Mouse (Mus musculus) Patski (cell line): ENCODE data around the gene Gm20431. TPM values are rescaled to one million over a fixed set of nuclear protein-coding genes. Genes with fewer than 3 reads are reported as not detected.

Experiments
- ATAC-seq: fragments of 100-300 bp; one replicate; pipeline ENCODE4 v1.8.0; 2021
- CTCF ChIA-PET: fragments of 350-600 bp; sonication (Branson Sonifier 250); formaldehyde crosslinking; loops from one replicate; lab custom pipeline; 2022; ENCODE audit warnings: inconsistent platforms; lab: Charles Lee
- POLR2A ChIA-PET: fragments of 350-600 bp; sonication (Branson Sonifier 250); formaldehyde crosslinking; loops from one replicate; lab custom pipeline; 2022; ENCODE audit warnings: antibody characterized with exemption, inconsistent platforms; lab: Charles Lee
- DNase-seq: peaks from one replicate; pipeline ENCODE4 v3.0.0-alpha.2; 2011; ENCODE audit warnings: low read depth, low spot score
- H3K27me3 ChIP-seq: fragments of 371-371 bp; one replicate; pipeline ENCODE4 v1.5.1; 2021
- CTCF ChIP-seq: fragments of 100-300 bp; IDR thresholded peaks from one replicate; pipeline ENCODE4 v1.5.1; 2021
- in situ Hi-C: fragments of 300-500 bp; cut with MboI; formaldehyde crosslinking; loops from 3 replicates; pipeline ENCODE4 v1.11.1; 2018; ENCODE audit warnings: low pct_unique_long_range_greater_than_20kb, mixed read lengths
- polyA plus RNA-seq: library from polyadenylated mRNA; unstranded; gene quantifications from one replicate; pipeline ENCODE4 v1.2.3, GENCODE M21; 2021

Gene Gm20431
- polyA plus RNA-seq, 1 experiment from 2014 or later, result 0.95 TPM

GRCm38 (mm10) chr2:167683721-167684120 is 22.4 kb upstream of the Gm20431 start:
- ChIA-PET POLR2A (no interaction called here), CTCF (interaction anchor here (1.3 to 5.2 kb wide), 2 partner anchors 9 to 208 kb away, joined by 4 to 94 read pairs; no protein-coding TSS in a partner anchor)
- H3K27me3 ChIP-seq, result no peaks in the 10 kb centered on the region
- no peak for TF ChIP-seq CTCF
- DNase-seq (no peak), ATAC-seq (no peak)
- in situ Hi-C loops, result no loop called here

- CTCF ChIA-PET, result interaction anchor here (0.7 to 5.2 kb wide), 22 partner anchors 9 to 281 kb away, joined by 3 to 94 read pairs (median 4); partner anchors contain the start of gene Gm20431
- no peaks in the 10 kb centered on the region for H3K27me3 ChIP-seq
- DNase-seq (no peak), ATAC-seq (no peak)
- POLR2A ChIA-PET, result interaction anchor here (1.4 kb wide), 1 partner anchor 215 kb away, joined by 6 read pairs; no protein-coding TSS in a partner anchor
- no peak for TF ChIP-seq CTCF
- in situ Hi-C loops, result no loop called here
Measured at GRCm38 (mm10) chr2:167680657-167681056, 19.4 kb upstream of the Gm20431 start.

DNA sequence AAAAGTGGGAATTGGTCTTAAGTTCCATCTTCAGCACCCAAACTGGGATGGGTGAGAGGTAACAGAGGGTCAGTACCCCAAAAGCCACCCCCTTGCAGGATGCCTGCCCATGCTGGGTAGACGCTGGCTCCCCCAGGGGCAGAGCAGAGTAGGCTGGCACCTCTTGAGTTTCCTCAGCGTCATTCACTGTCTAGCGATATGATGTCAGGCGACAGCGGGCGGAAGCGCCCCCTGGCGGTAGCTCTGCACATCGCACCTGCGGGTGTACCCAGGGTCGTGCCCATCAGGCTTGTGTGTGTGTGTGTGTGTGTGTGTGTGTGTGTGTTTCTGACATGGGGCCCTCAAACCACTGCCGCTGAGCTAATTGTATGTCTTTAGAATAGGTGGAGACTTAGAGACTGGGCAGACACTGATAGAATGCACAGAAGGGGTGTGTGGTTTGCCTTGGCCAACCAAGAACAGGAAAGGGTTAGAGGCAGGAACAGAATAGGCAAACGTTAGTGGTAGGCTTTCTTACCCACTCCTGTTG is 18.7 kb upstream of the Gm20431 start:
- no peak for TF ChIP-seq CTCF
- ATAC-seq (peak; percentile 28), DNase-seq (no peak)
- in situ Hi-C loops, result loop anchor here (5.0 kb wide), 1 partner anchor 38 kb away; no protein-coding TSS in a partner anchor
- H3K27me3 ChIP-seq, result no peaks in the 10 kb centered on the region
- POLR2A ChIA-PET, result interaction anchor here (0.6 to 1.4 kb wide), 2 partner anchors 216 to 285 kb away, joined by 3 to 6 read pairs; no protein-coding TSS in a partner anchor
- CTCF ChIA-PET, result interaction anchor here (0.7 to 5.2 kb wide), 19 partner anchors 9 to 270 kb away, joined by 3 to 94 read pairs (median 5); partner anchors contain the start of gene Gm20431

DNA sequence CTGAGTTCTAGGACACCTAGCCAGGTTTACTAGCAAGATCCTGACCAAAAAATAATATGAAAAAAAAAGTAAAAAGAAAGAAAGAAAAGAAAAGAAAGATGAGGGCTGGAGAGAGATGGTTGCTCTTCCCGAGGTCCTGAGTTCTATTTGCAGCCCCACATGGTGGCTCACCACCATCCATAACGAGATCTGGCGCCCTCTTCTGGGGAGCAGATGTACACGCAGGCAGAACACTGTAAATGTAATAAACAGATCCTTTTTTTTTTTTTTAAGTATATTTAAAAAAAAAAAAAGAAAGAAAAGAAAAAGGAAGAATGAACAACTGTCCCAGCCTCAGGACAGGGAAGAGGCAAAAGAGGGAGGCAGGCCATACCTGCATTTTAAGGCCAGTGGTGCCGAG is 17.3 kb upstream of the Gm20431 start:
- no peak for TF ChIP-seq CTCF
- ATAC-seq (no peak), DNase-seq (no peak)
- POLR2A ChIA-PET, result no interaction called here
- no peaks in the 10 kb centered on the region for H3K27me3 ChIP-seq
- CTCF ChIA-PET, result interaction anchor here (1.1 to 5.2 kb wide), 5 partner anchors 8 to 213 kb away, joined by 3 to 94 read pairs (median 3); no protein-coding TSS in a partner anchor
- in situ Hi-C loops, result loop anchor here (5.0 kb wide), 1 partner anchor 36 kb away; no protein-coding TSS in a partner anchor

GRCm38 (mm10) chr2:167675120-167675909 is 14.0 kb upstream of the Gm20431 start:
- DNase-seq (no peak), ATAC-seq (no peak)
- TF ChIP-seq CTCF, result peak; percentile 73
- POLR2A ChIA-PET, result no interaction called here
- in situ Hi-C loops, result loop anchor here (5.0 kb wide), 1 partner anchor 33 kb away; no protein-coding TSS in a partner anchor
- CTCF ChIA-PET, result interaction anchor here (1.0 kb wide), 1 partner anchor 9 kb away, joined by 4 read pairs; no protein-coding TSS in a partner anchor
- H3K27me3 ChIP-seq, result no peaks in the 10 kb centered on the region

GRCm38 (mm10) chr2:167672212-167672685 is 11.0 kb upstream of the Gm20431 start:
- in situ Hi-C loops, result loop anchor here (5.0 kb wide), 1 partner anchor 140 kb away; no protein-coding TSS in a partner anchor
- no peak for TF ChIP-seq CTCF
- ChIA-PET POLR2A (no interaction called here), CTCF (interaction anchor here (0.7 to 1.0 kb wide), 2 partner anchors 67 to 223 kb away, joined by 3 to 5 read pairs; no protein-coding TSS in a partner anchor)
- no peak for ATAC-seq
- no peaks in the 10 kb centered on the region for H3K27me3 ChIP-seq
- no peak for DNase-seq

- no peaks in the 10 kb centered on the region for H3K27me3 ChIP-seq
- in situ Hi-C loops, result loop anchor here (5.0 kb wide), 1 partner anchor 139 kb away; no protein-coding TSS in a partner anchor
- no peak for TF ChIP-seq CTCF
- CTCF ChIA-PET, result interaction anchor here (1.0 to 1.3 kb wide), 2 partner anchors 8 to 9 kb away, joined by 3 to 4 read pairs; no protein-coding TSS in a partner anchor
- DNase-seq (no peak), ATAC-seq (no peak)
- POLR2A ChIA-PET, result no interaction called here
Measured at GRCm38 (mm10) chr2:167671101-167671633, 9.9 kb upstream of the Gm20431 start.

DNA sequence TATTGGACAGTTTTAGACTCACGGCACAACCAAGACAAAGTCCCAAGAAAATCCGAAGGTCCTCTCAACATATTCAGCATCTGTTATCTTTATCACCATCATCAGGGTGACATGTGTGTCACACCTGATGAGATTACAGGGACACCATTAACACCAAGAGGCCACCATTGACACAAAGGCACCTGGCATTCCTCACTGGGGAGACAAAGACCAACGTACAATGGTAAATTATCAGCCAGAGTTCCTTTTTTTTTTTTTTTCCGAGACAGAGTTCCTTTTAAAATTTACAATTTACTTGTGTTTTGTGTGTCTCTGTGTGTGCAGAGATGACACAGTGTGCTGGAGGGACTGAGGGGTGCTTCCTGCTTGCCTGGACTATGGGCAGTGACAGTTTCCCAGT is 8.1 kb upstream of the Gm20431 start:
- in situ Hi-C loops, result no loop called here
- ChIA-PET CTCF (no interaction called here), POLR2A (no interaction called here)
- ATAC-seq (no peak), DNase-seq (no peak)
- TF ChIP-seq CTCF, result no peak
- H3K27me3 ChIP-seq, result no peaks in the 10 kb centered on the region

- in situ Hi-C loops, result no loop called here
- no peak for TF ChIP-seq CTCF
- POLR2A ChIA-PET, result no interaction called here
- DNase-seq (no peak), ATAC-seq (no peak)
- CTCF ChIA-PET, result no interaction called here
- no peaks in the 10 kb centered on the region for H3K27me3 ChIP-seq
Measured at GRCm38 (mm10) chr2:167668426-167668825, 7.1 kb upstream of the Gm20431 start.
